Mouse (Mus musculus): Measurements from ENCODE around the gene Gm12248. TPM values are rescaled to one million over a fixed set of nuclear protein-coding genes. Genes with fewer than 3 reads are reported as not detected.

The Gm12248 gene
- polyA plus RNA-seq (2014; fragmentation: Illumina TruSeq; extraction: RNeasy Lipid Tissue Mini Kit (QIAGEN cat#74804); ENCODE audit: low read depth, low replicate concordance), result not detected

GRCm38 (mm10) chr11:58093021-58093528 lies at the start of gene Gm12248:
Gene Gm12248 (minus strand): TSS chr11:58093134.

DNA sequence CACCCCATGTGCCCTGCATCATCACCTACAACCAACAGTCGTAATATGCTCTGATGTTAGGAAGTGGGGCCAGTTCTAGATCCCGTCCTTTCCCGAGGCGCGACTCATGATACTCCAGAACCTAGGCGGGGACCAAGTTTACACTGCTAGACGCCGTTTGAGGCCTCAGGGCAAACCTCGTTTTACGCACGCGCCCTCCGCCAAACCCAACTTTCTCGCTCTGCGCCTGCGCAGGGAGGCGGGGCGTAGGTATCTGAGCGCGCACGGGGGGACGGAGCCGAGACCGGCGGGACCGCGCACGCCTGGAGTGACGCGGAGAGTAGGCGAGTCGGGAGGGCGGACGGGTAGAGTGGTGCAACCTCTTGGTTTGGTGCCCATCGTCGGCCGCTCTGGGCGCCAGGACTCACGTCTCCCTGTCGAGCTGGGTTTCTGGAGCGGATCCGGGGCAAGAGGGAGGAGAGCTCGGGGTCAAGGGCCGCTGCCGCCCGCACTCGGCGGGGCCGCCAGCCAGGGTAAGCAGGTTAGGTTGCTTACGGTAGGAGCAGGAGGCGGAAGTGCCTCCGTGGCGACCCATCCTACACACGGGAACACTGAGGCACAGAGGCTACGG lies 10.9 kb upstream of the Gm12248 start, which contains the start of gene Cnot8:
Gene Cnot8 (plus strand): TSS at position 457 of the 610 bp plus-strand sequence.

Other genes starting within 250 kb of the Gm12248 start
- gene Larp1, start 84.1 kb downstream of the Gm12248 start, polyA plus RNA-seq (2014; fragmentation: Illumina TruSeq; extraction: RNeasy Lipid Tissue Mini Kit (QIAGEN cat#74804); ENCODE audit: low read depth, low replicate concordance), result 40.5 TPM
- 45.8 TPM for gene Cnot8, start 11.0 kb upstream of the Gm12248 start, polyA plus RNA-seq (2014; fragmentation: Illumina TruSeq; extraction: RNeasy Lipid Tissue Mini Kit (QIAGEN cat#74804); ENCODE audit: low read depth, low replicate concordance)
- 6.6 TPM for gene Gemin5, start 75.4 kb upstream of the Gm12248 start, polyA plus RNA-seq (2014; fragmentation: Illumina TruSeq; extraction: RNeasy Lipid Tissue Mini Kit (QIAGEN cat#74804); ENCODE audit: low read depth, low replicate concordance)
- 71.7 TPM for gene Mrpl22, start 78.5 kb upstream of the Gm12248 start, polyA plus RNA-seq (2014; fragmentation: Illumina TruSeq; extraction: RNeasy Lipid Tissue Mini Kit (QIAGEN cat#74804); ENCODE audit: low read depth, low replicate concordance)
- gene Igtp, start 106.4 kb upstream of the Gm12248 start, polyA plus RNA-seq (2014; fragmentation: Illumina TruSeq; extraction: RNeasy Lipid Tissue Mini Kit (QIAGEN cat#74804); ENCODE audit: low read depth, low replicate concordance), result 17.0 TPM
- gene Irgm2, start 106.5 kb upstream of the Gm12248 start, polyA plus RNA-seq (2014; fragmentation: Illumina TruSeq; extraction: RNeasy Lipid Tissue Mini Kit (QIAGEN cat#74804); ENCODE audit: low read depth, low replicate concordance), result 13.4 TPM
- gene 4930438A08Rik, start 181.7 kb upstream of the Gm12248 start, polyA plus RNA-seq (2014; fragmentation: Illumina TruSeq; extraction: RNeasy Lipid Tissue Mini Kit (QIAGEN cat#74804); ENCODE audit: low read depth, low replicate concordance), result not detected
- gene Zfp692, start 213.9 kb upstream of the Gm12248 start, polyA plus RNA-seq (2014; fragmentation: Illumina TruSeq; extraction: RNeasy Lipid Tissue Mini Kit (QIAGEN cat#74804); ENCODE audit: low read depth, low replicate concordance), result 8.9 TPM
- 47.2 TPM for gene Zfp672, start 237.2 kb upstream of the Gm12248 start, polyA plus RNA-seq (2014; fragmentation: Illumina TruSeq; extraction: RNeasy Lipid Tissue Mini Kit (QIAGEN cat#74804); ENCODE audit: low read depth, low replicate concordance)
- gene Sh3bp5l, start 237.6 kb upstream of the Gm12248 start, polyA plus RNA-seq (2014; fragmentation: Illumina TruSeq; extraction: RNeasy Lipid Tissue Mini Kit (QIAGEN cat#74804); ENCODE audit: low read depth, low replicate concordance), result 29.4 TPM